Mouse (Mus musculus) forebrain, embryonic 14.5 days (tissue): ENCODE measurements around the gene Usp31. TPM values are rescaled to one million over a fixed set of nuclear protein-coding genes. Genes with fewer than 3 reads are reported as not detected.

Experiments used
- ATAC-seq: fragments of 200-750 bp; cut with Nextera tagmentation; 2 replicates; pipeline ENCODE4 v1.8.0; 2017; ENCODE audit warnings: mild to moderate bottlenecking, moderate library complexity
- DNase-seq: peaks from one replicate; pipeline ENCODE4 v3.0.0-alpha.2; 2015; ENCODE audit warnings: low spot score
- H3K27ac ChIP-seq: fragments of 300-500 bp; sonication (generic); 2 replicates; pipeline ENCODE4 v1.5.1; 2014; ENCODE audit warnings: low read depth, mild to moderate bottlenecking, control low read depth, low read length, moderate library complexity
- H3K27me3 ChIP-seq: fragments of 300-500 bp; sonication (generic); replicated peaks from 2 replicates; pipeline ENCODE4 v1.6.1; 2014; ENCODE audit warnings: low read length, control low read depth, mixed read lengths; ENCODE audit not compliant: control insufficient read depth, insufficient read depth
- H3K36me3 ChIP-seq: fragments of 300-500 bp; sonication (generic); 2 replicates; pipeline ENCODE4 v1.6.1; 2014; ENCODE audit warnings: low read length, control low read depth; ENCODE audit not compliant: control insufficient read depth, insufficient read depth
- H3K4me1 ChIP-seq: fragments of 300-500 bp; sonication (generic); 2 replicates; pipeline ENCODE4 v1.6.1; 2014; ENCODE audit warnings: antibody characterized with exemption, low read length, control low read depth; ENCODE audit not compliant: control insufficient read depth, insufficient read depth
- H3K4me2 ChIP-seq: fragments of 300-500 bp; sonication (generic); 2 replicates; pipeline ENCODE4 v1.6.1; 2014; ENCODE audit warnings: mild to moderate bottlenecking, control low read depth, low read length
- H3K4me3 ChIP-seq: fragments of 300-500 bp; sonication (generic); 2 replicates; pipeline ENCODE4 v1.5.1; 2014; ENCODE audit warnings: low read depth, low read length, control low read depth
- H3K9ac ChIP-seq: fragments of 300-500 bp; sonication (generic); 2 replicates; pipeline ENCODE4 v1.6.1; 2014; ENCODE audit warnings: mild to moderate bottlenecking, low read length, control low read depth, moderate library complexity
- H3K9me3 ChIP-seq: fragments of 300-500 bp; sonication (generic); replicated peaks from 2 replicates; pipeline ENCODE4 v1.6.1; 2016; ENCODE audit warnings: low read length, control low read depth, mixed read lengths; ENCODE audit not compliant: control insufficient read depth
- WGBS: fragments of 180-500 bp; shearing (Covaris S2); extraction: QIAGEN DNeasy Blood & Tissue Kit; methylation state at CpG from one replicate; pipeline ENCODE4 v1.1.7; 2014; 5-methylcytosine and 5-hydroxymethylcytosine counted together
- polyA plus RNA-seq: library from polyadenylated mRNA; unstranded; fragments of >200 nt; fragmentation: Nextera tagmentation; extraction: Ambion mirVana; gene quantifications from 2 replicates; pipeline ENCODE4 v1.2.1, GENCODE M21; 2014

The Usp31 gene
- polyA plus RNA-seq, 1 experiment from 2014 or later: 3.6 TPM

- H3K9me3 ChIP-seq: no peaks in the 10 kb centered on the region
- H3K27me3 ChIP-seq: no peaks in the 10 kb centered on the region
- ATAC-seq: no peak
- H3K27ac ChIP-seq: no peak overlapping the region
- H3K36me3 ChIP-seq: no peaks in the 10 kb centered on the region
- no peaks in the 10 kb centered on the region for H3K4me1 ChIP-seq
- WGBS: 85% methylated on average over 1 of the region's 1 CpGs
- H3K9ac ChIP-seq: no peak overlapping the region
- H3K4me3 ChIP-seq: no peak overlapping the region
- no peak for DNase-seq
- no peak overlapping the region for H3K4me2 ChIP-seq
These were observed 112.4 kb downstream of the Usp31 start for GRCm38 (mm10) chr7:121594623-121595022.

Other genes with a start within 250 kb of the Usp31 start
- gene Scnn1g, start 27.2 kb upstream of the Usp31 start, polyA plus RNA-seq: not detected in 2 replicates
- gene Scnn1b, start 157.8 kb upstream of the Usp31 start, polyA plus RNA-seq: 0.09 and 0.20 TPM in 2 replicates